Mouse (Mus musculus) embryo, embryonic 11.5 days (tissue): ENCODE results near the gene St3gal4.

Source experiments
- DNase-seq: peaks from one replicate; pipeline ENCODE4 v3.0.0-alpha.2; 2012; ENCODE audit warnings: low read depth, low spot score

The St3gal4 gene

GRCm38 (mm10) chr9:35128995-35129418 lies 9.9 kb upstream of the St3gal4 start:
- DNase-seq: no peak

- DNase-seq: no peak
These were observed 9.5 kb upstream of the St3gal4 start for GRCm38 (mm10) chr9:35128564-35128963.

- no peak for DNase-seq
These were observed 8.5 kb upstream of the St3gal4 start for GRCm38 (mm10) chr9:35127561-35127960.

GRCm38 (mm10) chr9:35127147-35127546 lies 8.1 kb upstream of the St3gal4 start:
- DNase-seq: no peak

- no peak for DNase-seq
These were observed 5.5 kb upstream of the St3gal4 start for GRCm38 (mm10) chr9:35124678-35124955.

- no peak for DNase-seq
These were observed 5.0 kb upstream of the St3gal4 start for GRCm38 (mm10) chr9:35123804-35124677.

- DNase-seq: no peak
These were observed 4.4 kb upstream of the St3gal4 start for GRCm38 (mm10) chr9:35123456-35123803.

- no peak for DNase-seq
These were observed 3.6 kb upstream of the St3gal4 start for GRCm38 (mm10) chr9:35122551-35123266.

GRCm38 (mm10) chr9:35118563-35118962 lies 505 bp downstream of the St3gal4 start:
- DNase-seq: no peak

GRCm38 (mm10) chr9:35117384-35118295 lies 1.4 kb downstream of the St3gal4 start:
- DNase-seq: no peak

GRCm38 (mm10) chr9:35116391-35117381 lies 2.4 kb downstream of the St3gal4 start:
- peak; percentile 67 for DNase-seq

- DNase-seq: no peak
These were observed 3.3 kb downstream of the St3gal4 start for GRCm38 (mm10) chr9:35115804-35116203.

- DNase-seq: no peak
These were observed 3.8 kb downstream of the St3gal4 start for GRCm38 (mm10) chr9:35115299-35115698.

- DNase-seq: no peak
These were observed 4.8 kb downstream of the St3gal4 start for GRCm38 (mm10) chr9:35114234-35114633.

- peak; percentile 44 for DNase-seq
These were observed 7.0 kb downstream of the St3gal4 start for GRCm38 (mm10) chr9:35111941-35112595.

- no peak for DNase-seq
These were observed 7.6 kb downstream of the St3gal4 start for GRCm38 (mm10) chr9:35111446-35111845.

- DNase-seq: no peak
These were observed 8.5 kb downstream of the St3gal4 start for GRCm38 (mm10) chr9:35110567-35110966.

- DNase-seq: no peak
These were observed 9.0 kb downstream of the St3gal4 start for GRCm38 (mm10) chr9:35110051-35110450.

GRCm38 (mm10) chr9:35108916-35109315 lies 10.2 kb downstream of the St3gal4 start:
- no peak for DNase-seq

- no peak for DNase-seq
These were observed 11.0 kb downstream of the St3gal4 start for GRCm38 (mm10) chr9:35108066-35108465.
